Mouse (Mus musculus) lung, adult 2 months (tissue): ENCODE results near the gene Rnf148. TPM values are rescaled to one million over a fixed set of nuclear protein-coding genes. Genes with fewer than 3 reads are reported as not detected.

Experiments used
- DNase-seq: peaks from one replicate; pipeline ENCODE4 v3.0.0; 2022
- H3K4me1 ChIP-seq: fragments of 200-500 bp; 2 replicates; pipeline ENCODE4 v1.6.1; 2011; ENCODE audit warnings: low read length; ENCODE audit not compliant: control insufficient read depth, insufficient read depth
- H3K4me3 ChIP-seq: fragments of 200-500 bp; replicated peaks from 2 replicates; pipeline ENCODE3; 2011; ENCODE audit warnings: low read depth, mild to moderate bottlenecking, control low read depth, low read length; ENCODE audit errors: extremely low read depth
- CTCF ChIP-seq: fragments of 200-500 bp; IDR thresholded peaks from 2 replicates; pipeline ENCODE4 v1.5.1; 2011; ENCODE audit warnings: mild to moderate bottlenecking, low read length, control low read depth; ENCODE audit not compliant: insufficient read depth
- POLR2A ChIP-seq: fragments of 200-500 bp; IDR thresholded peaks from 2 replicates; pipeline ENCODE4 v1.6.1; 2011; ENCODE audit warnings: low read depth, mild to moderate bottlenecking, control low read depth, low read length, borderline replicate concordance; ENCODE audit errors: extremely low read depth
- WGBS: fragments of 180-500 bp; shearing (Covaris S2); methylation state at CpG from one replicate; pipeline ENCODE4 v1.1.7; 2018; 5-methylcytosine and 5-hydroxymethylcytosine counted together
- polyA plus RNA-seq: library from polyadenylated mRNA; depleted of rRNA; stranded (reverse); fragments of >200 nt; gene quantifications from 2 replicates; pipeline ENCODE4 v1.2.3, GENCODE M21; 2012; rRNA removed

The Rnf148 gene
- polyA plus RNA-seq, result not detected in 2 replicates

DNA sequence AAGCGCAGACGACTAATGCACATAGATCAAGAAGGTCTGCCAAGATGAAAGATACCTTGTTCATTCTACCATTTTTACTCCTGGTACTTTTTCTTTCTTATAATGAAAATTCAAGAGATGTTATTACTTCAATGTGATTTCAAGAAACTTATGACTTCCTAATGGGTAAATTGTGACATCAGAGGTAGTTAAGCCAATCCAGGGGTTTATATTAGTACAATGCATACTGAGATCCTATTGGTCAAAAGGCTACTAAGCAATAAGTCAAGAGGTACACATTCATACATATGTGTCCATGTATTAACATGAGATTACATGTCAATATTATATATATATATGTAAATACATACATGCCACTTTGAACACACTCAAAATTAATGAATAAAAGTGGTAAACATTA, at the start of gene Rnf148:
Gene Rnf148 (minus strand): TSS at position 101 of the 400 bp plus-strand sequence.
- 82% methylated on average over 2 of the region's 2 CpGs for WGBS
- no peaks in the 10 kb centered on the region for H3K4me1 ChIP-seq

GRCm38 (mm10) chr6:23700879-23701278, 45.9 kb upstream of the Rnf148 start:
- no peak for TF ChIP-seq CTCF
- TF ChIP-seq POLR2A, result no peak
- 76% methylated on average over 3 of the region's 3 CpGs for WGBS
- Histone ChIP-seq H3K4me1 (no peaks in the 10 kb centered on the region), H3K4me3 (no peak overlapping the region)
- DNase-seq, result no peak

More for the DNA sequence above, at the start of gene Rnf148:
- TF ChIP-seq POLR2A (no peak), CTCF (no peak)
- no peak for DNase-seq
- H3K4me3 ChIP-seq, result no peak within 1 kb of the TSS

GRCm38 (mm10) chr6:23678172-23678571, 23.2 kb upstream of the Rnf148 start:
- WGBS, result 52% methylated on average over 1 of the region's 1 CpGs
- no peak for TF ChIP-seq POLR2A
- TF ChIP-seq CTCF, result no peak
- Histone ChIP-seq H3K4me3 (no peak overlapping the region), H3K4me1 (no peaks in the 10 kb centered on the region)
- DNase-seq, result no peak

- TF ChIP-seq CTCF (no peak), POLR2A (no peak)
These were observed 4.7 kb downstream of the Rnf148 start, which contains the start of gene Rnf133 for GRCm38 (mm10) chr6:23650205-23650604. Gene Rnf133, minus strand, starts transcription at chr6:23650305.

DNA sequence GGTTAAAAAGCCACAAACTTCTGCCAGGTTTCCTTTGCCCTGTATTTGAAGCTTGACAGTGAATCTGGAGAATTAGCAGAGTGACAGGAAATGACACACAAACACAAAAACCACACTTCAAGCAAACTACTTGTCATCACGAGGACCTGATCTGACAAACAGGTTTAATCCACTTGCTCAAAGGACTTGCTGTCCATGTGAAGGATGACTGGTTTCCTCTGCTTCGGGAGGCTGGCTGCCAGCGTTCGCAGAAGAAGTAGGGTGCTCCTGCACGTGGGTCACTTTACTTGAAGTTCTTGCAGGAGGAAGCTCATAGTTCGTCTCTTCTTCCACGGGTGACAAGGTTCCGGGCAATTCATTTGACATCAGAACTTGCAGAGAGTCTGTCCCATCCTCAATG, 6.2 kb downstream of the Rnf148 start:
- no peak for DNase-seq
- no peak for TF ChIP-seq CTCF
- no peak for TF ChIP-seq POLR2A
- Histone ChIP-seq H3K4me3 (no peak overlapping the region), H3K4me1 (peaks cover 6% of the 10 kb centered on the region)
- 30% methylated on average over 8 of the region's 8 CpGs for WGBS

More at GRCm38 (mm10) chr6:23650205-23650604, 4.7 kb downstream of the Rnf148 start, which contains the start of gene Rnf133:
- Histone ChIP-seq H3K4me1 (peaks cover 6% of the 10 kb centered on the region), H3K4me3 (no peak within 1 kb of the TSS)
- DNase-seq, result no peak
- WGBS, result 74% methylated on average over 2 of the region's 2 CpGs

- TF ChIP-seq CTCF, result no peak
- no peak for TF ChIP-seq POLR2A
- WGBS, result 44% methylated on average over 7 of the region's 7 CpGs
- DNase-seq, result no peak
These were observed 7.2 kb downstream of the Rnf148 start for GRCm38 (mm10) chr6:23647627-23648247.

DNA sequence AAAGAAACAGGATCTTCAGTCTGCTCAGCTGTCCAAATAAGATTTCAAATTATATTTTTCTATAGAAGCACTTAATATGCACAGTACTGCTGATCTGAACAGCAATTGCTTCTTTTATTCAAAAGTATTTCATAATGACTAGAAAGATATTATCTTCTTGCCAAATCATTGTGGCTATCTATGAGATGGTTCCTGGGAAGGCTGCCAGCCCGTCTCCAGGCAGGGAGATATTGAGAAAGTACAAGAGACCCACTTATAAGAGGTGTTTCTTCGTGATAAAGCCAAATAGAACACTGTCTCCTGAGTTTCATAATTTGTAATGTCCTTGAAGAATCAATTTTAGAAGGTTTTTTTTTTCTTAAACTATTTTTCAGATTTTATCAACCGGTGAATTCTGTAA, 17.9 kb downstream of the Rnf148 start:
- no peak for TF ChIP-seq CTCF
- no peak for TF ChIP-seq POLR2A
- DNase-seq, result no peak

More at GRCm38 (mm10) chr6:23647627-23648247, 7.2 kb downstream of the Rnf148 start:
- no peak overlapping the region for H3K4me3 ChIP-seq
- H3K4me1 ChIP-seq, result peaks cover 6% of the 10 kb centered on the region

GRCm38 (mm10) chr6:23635208-23635607, 19.7 kb downstream of the Rnf148 start:
- Histone ChIP-seq H3K4me1 (peaks cover 2% of the 10 kb centered on the region), H3K4me3 (no peak overlapping the region)
- no peak for TF ChIP-seq POLR2A
- DNase-seq, result no peak
- WGBS, result 88% methylated on average over 3 of the region's 3 CpGs

More for the DNA sequence above, 17.9 kb downstream of the Rnf148 start:
- WGBS, result 46% methylated on average over 3 of the region's 3 CpGs
- no peaks in the 10 kb centered on the region; the same call in 1 of the 2 replicates for H3K4me1 ChIP-seq
- no peak overlapping the region for H3K4me3 ChIP-seq

GRCm38 (mm10) chr6:23634016-23634415, 20.9 kb downstream of the Rnf148 start:
- TF ChIP-seq POLR2A (no peak), CTCF (no peak)
- no peak for DNase-seq
- H3K4me1 ChIP-seq, result peaks cover 2% of the 10 kb centered on the region
- 89% methylated on average over 9 of the region's 9 CpGs for WGBS
- no peak overlapping the region for H3K4me3 ChIP-seq

- TF ChIP-seq POLR2A, result no peak
- no peak for TF ChIP-seq CTCF
- no peak for DNase-seq
- WGBS, result 50% methylated on average over 4 of the region's 4 CpGs
- peaks cover 2% of the 10 kb centered on the region for H3K4me1 ChIP-seq
- H3K4me3 ChIP-seq, result no peak overlapping the region
These were observed 24.5 kb downstream of the Rnf148 start for GRCm38 (mm10) chr6:23630465-23630864.

Other genes with a start within 250 kb of the Rnf148 start
- not detected in 2 replicates for gene Rnf133, start 4.8 kb downstream of the Rnf148 start, polyA plus RNA-seq
- 9.1 and 10.1 TPM in 2 replicates for gene Cadps2, start 184.3 kb upstream of the Rnf148 start, polyA plus RNA-seq